Mouse (Mus musculus) intestine, embryonic 14.5 days (tissue): ENCODE results near the gene Mapk8. TPM values are rescaled to one million over a fixed set of nuclear protein-coding genes. Genes with fewer than 3 reads are reported as not detected.

Experiments
- ATAC-seq: fragments of 200-750 bp; cut with Nextera tagmentation; replicated peaks from 2 replicates; pipeline ENCODE4 v1.8.0; 2017; ENCODE audit warnings: low read depth, moderate number of reproducible peaks, moderate TSS enrichment, moderate library complexity; ENCODE audit not compliant: low FRiP score, low TSS enrichment
- DNase-seq: peaks from one replicate; pipeline ENCODE4 v3.0.0-alpha.2; 2018; ENCODE audit warnings: low spot score
- H3K27ac ChIP-seq: fragments of 300-500 bp; sonication (generic); 2 replicates; pipeline ENCODE4 v1.5.1; 2014; ENCODE audit warnings: low read depth, mild to moderate bottlenecking, control low read depth
- H3K27me3 ChIP-seq: fragments of 300-500 bp; sonication (generic); replicated peaks from 2 replicates; pipeline ENCODE4 v1.6.1; 2014; ENCODE audit warnings: low read length, control low read depth; ENCODE audit not compliant: control insufficient read depth, insufficient read depth
- H3K36me3 ChIP-seq: fragments of 300-500 bp; sonication (generic); 2 replicates; pipeline ENCODE4 v1.6.1; 2014; ENCODE audit warnings: low read length, control low read depth; ENCODE audit not compliant: control insufficient read depth, insufficient read depth
- H3K4me1 ChIP-seq: fragments of 300-500 bp; sonication (generic); replicated peaks from 2 replicates; pipeline ENCODE4 v1.6.1; 2014; ENCODE audit warnings: low read length, control low read depth, mixed read lengths; ENCODE audit not compliant: control insufficient read depth, insufficient read depth
- H3K4me2 ChIP-seq: fragments of 300-500 bp; sonication (generic); 2 replicates; pipeline ENCODE4 v1.6.1; 2014; ENCODE audit warnings: low read length
- H3K4me3 ChIP-seq: fragments of 300-500 bp; sonication (generic); 2 replicates; pipeline ENCODE4 v1.5.1; 2014; ENCODE audit warnings: low read depth, low read length, control low read depth, mixed read lengths
- H3K9ac ChIP-seq: fragments of 300-500 bp; sonication (generic); 2 replicates; pipeline ENCODE4 v1.6.1; 2014; ENCODE audit warnings: mild to moderate bottlenecking, low read length
- H3K9me3 ChIP-seq: fragments of 300-500 bp; sonication (generic); 2 replicates; pipeline ENCODE4 v1.6.1; 2016; ENCODE audit warnings: low read length, control low read depth; ENCODE audit not compliant: control insufficient read depth
- WGBS: fragments of 180-500 bp; shearing (Covaris S2); extraction: QIAGEN DNeasy Blood & Tissue Kit; methylation state at CpG from one replicate; pipeline ENCODE4 v1.1.7; 2014; 5-methylcytosine and 5-hydroxymethylcytosine counted together
- polyA plus RNA-seq: library from polyadenylated mRNA; unstranded; fragments of >200 nt; fragmentation: Nextera tagmentation; extraction: Ambion mirVana; gene quantifications from 2 replicates; pipeline ENCODE4 v1.2.1, GENCODE M21; 2014

The Mapk8 gene
- polyA plus RNA-seq, 1 experiment from 2014 or later = 16.2 TPM

GRCm38 (mm10) chr14:33377211-33377610 lies 69.7 kb downstream of the Mapk8 start:
- Histone ChIP-seq H3K27me3 (no peaks in the 10 kb centered on the region), H3K4me2 (no peak overlapping the region), H3K4me3 (no peak overlapping the region), H3K27ac (no peak overlapping the region), H3K9ac (no peak overlapping the region), H3K4me1 (no peaks in the 10 kb centered on the region), H3K36me3 (peaks cover 21% of the 10 kb centered on the region), H3K9me3 (no peaks in the 10 kb centered on the region)
- 93% methylated on average over 3 of the region's 3 CpGs for WGBS
- DNase-seq = no peak
- no peak for ATAC-seq

DNA sequence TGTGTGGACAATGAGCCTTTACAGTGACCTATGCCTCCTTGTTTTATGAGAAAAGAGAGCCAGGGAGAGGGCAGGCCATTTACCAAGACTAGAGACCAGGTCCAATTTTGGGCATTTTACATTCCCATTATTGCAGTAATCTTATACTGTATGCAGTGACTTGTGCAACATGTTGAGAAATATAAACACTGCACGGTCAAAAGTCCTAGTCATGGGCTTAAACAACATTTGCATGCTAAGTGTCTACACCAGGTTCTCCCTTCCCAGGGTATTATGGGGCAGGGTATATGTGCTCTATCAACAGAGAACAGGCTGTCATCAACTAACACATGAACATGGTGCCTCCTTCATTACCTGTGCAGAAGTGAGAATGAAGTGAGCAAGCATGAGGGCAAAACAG lies 72.9 kb downstream of the Mapk8 start:
- Histone ChIP-seq H3K36me3 (0 out of 2 replicates have a peak, but pooled peaks cover 3% of the 10 kb centered on the region), H3K27me3 (no peaks in the 10 kb centered on the region), H3K9ac (no peak overlapping the region), H3K9me3 (no peaks in the 10 kb centered on the region), H3K4me3 (no peak overlapping the region), H3K4me2 (no peak overlapping the region), H3K27ac (no peak overlapping the region), H3K4me1 (no peaks in the 10 kb centered on the region)
- no peak for DNase-seq
- 53% methylated on average over 1 of the region's 1 CpGs for WGBS
- ATAC-seq = no peak

- no peak overlapping the region for H3K4me2 ChIP-seq
- no peak for DNase-seq
- 33% methylated on average over 1 of the region's 1 CpGs for WGBS
Measured at GRCm38 (mm10) chr14:33373271-33373670, 73.7 kb downstream of the Mapk8 start.

GRCm38 (mm10) chr14:33371248-33371647 lies 75.7 kb downstream of the Mapk8 start:
- H3K4me1 ChIP-seq = no peaks in the 10 kb centered on the region
- H3K27ac ChIP-seq = no peak overlapping the region
- ATAC-seq = peak; percentile 53; the same call in 1 of the 2 replicates
- WGBS = 14% methylated on average over 3 of the region's 3 CpGs
- H3K27me3 ChIP-seq = no peaks in the 10 kb centered on the region
- H3K4me2 ChIP-seq = no peak overlapping the region
- no peak overlapping the region for H3K4me3 ChIP-seq
- H3K9me3 ChIP-seq = no peaks in the 10 kb centered on the region
- peak; percentile 70 for DNase-seq
- 0 out of 2 replicates have a peak, but pooled peaks cover 3% of the 10 kb centered on the region for H3K36me3 ChIP-seq
- H3K9ac ChIP-seq = no peak overlapping the region

More at GRCm38 (mm10) chr14:33373271-33373670, 73.7 kb downstream of the Mapk8 start:
- no peak for ATAC-seq
- H3K4me3 ChIP-seq = no peak overlapping the region
- H3K4me1 ChIP-seq = no peaks in the 10 kb centered on the region
- H3K9ac ChIP-seq = no peak overlapping the region
- H3K36me3 ChIP-seq = 0 out of 2 replicates have a peak, but pooled peaks cover 3% of the 10 kb centered on the region
- H3K27ac ChIP-seq = no peak overlapping the region
- H3K9me3 ChIP-seq = no peaks in the 10 kb centered on the region
- H3K27me3 ChIP-seq = no peaks in the 10 kb centered on the region

DNA sequence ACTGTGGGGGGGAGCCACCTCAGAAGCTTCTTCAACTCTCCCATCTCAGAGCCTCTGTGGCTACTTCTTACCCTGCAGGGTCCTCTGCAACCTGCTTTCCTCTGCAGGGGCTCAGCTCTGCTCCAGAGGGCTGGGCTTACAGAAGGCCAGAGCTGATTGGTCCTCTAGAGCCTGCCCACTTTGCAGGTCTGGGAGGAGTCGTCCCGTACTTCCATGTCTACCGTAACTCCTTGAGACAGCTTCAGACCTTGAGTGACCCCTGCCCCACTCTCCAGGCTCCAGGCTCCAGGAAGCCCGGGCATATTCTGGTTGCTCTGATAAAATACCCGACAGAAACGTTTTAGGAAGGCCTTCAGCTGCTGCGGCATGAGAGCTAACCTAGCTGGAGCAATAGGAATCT lies 76.9 kb downstream of the Mapk8 start:
- Histone ChIP-seq H3K9me3 (no peaks in the 10 kb centered on the region), H3K9ac (no peak overlapping the region), H3K4me3 (no peak overlapping the region), H3K27me3 (no peaks in the 10 kb centered on the region), H3K27ac (no peak overlapping the region), H3K4me2 (peak overlapping the region; percentile 26; the same call in 1 of the 2 replicates), H3K36me3 (0 out of 2 replicates have a peak, but pooled peaks cover 4% of the 10 kb centered on the region), H3K4me1 (no peaks in the 10 kb centered on the region)
- 5% methylated on average over 7 of the region's 7 CpGs for WGBS
- ATAC-seq (peak; percentile 73), DNase-seq (peak; percentile 56)

GRCm38 (mm10) chr14:33369375-33369774 lies 77.6 kb downstream of the Mapk8 start:
- ATAC-seq (no peak), DNase-seq (peak; percentile 43)
- no peak overlapping the region for H3K4me3 ChIP-seq
- H3K9me3 ChIP-seq = no peaks in the 10 kb centered on the region
- H3K36me3 ChIP-seq = 0 out of 2 replicates have a peak, but pooled peaks cover 4% of the 10 kb centered on the region
- H3K4me2 ChIP-seq = no peak overlapping the region
- 81% methylated on average over 12 of the region's 12 CpGs for WGBS
- H3K27ac ChIP-seq = no peak overlapping the region
- no peak overlapping the region for H3K9ac ChIP-seq
- no peaks in the 10 kb centered on the region for H3K27me3 ChIP-seq
- H3K4me1 ChIP-seq = no peaks in the 10 kb centered on the region

GRCm38 (mm10) chr14:33366891-33367777 lies 79.8 kb downstream of the Mapk8 start:
- no peaks in the 10 kb centered on the region for H3K9me3 ChIP-seq
- no peak overlapping the region for H3K9ac ChIP-seq
- H3K4me3 ChIP-seq = no peak overlapping the region
- DNase-seq = peak; percentile 46
- H3K4me2 ChIP-seq = no peak overlapping the region
- no peak overlapping the region for H3K27ac ChIP-seq
- 0 out of 2 replicates have a peak, but pooled peaks cover 4% of the 10 kb centered on the region for H3K36me3 ChIP-seq
- 83% methylated on average over 30 of the region's 30 CpGs for WGBS
- no peaks in the 10 kb centered on the region for H3K27me3 ChIP-seq
- H3K4me1 ChIP-seq = peaks cover 3% of the 10 kb centered on the region
- ATAC-seq = no peak

DNA sequence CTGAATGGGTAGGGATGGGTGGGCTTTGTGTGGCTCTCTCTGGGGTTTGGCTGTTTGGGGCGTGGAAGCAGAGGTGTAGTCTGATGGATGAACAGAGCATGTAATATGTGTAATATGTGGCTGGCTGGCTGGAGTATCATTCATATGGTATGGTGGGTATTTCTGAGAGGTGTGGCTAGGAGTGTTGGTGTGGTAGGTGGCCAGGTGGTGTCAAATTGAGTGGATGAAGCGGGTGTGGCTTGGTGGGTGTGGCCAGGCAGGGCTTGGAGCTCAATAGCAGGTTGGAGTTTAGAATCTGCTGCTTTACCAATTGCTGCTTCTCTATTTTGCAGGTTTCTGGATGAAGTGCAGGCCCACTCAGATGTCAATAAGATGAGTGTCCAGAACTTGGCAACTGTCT lies 82.9 kb downstream of the Mapk8 start:
- H3K4me2 ChIP-seq = no peak overlapping the region
- H3K4me3 ChIP-seq = no peak overlapping the region
- WGBS = 83% methylated on average over 2 of the region's 2 CpGs
- no peak for ATAC-seq
- H3K4me1 ChIP-seq = peaks cover 7% of the 10 kb centered on the region
- no peak overlapping the region for H3K27ac ChIP-seq
- no peak overlapping the region for H3K9ac ChIP-seq
- no peak for DNase-seq
- no peaks in the 10 kb centered on the region for H3K9me3 ChIP-seq
- H3K27me3 ChIP-seq = no peaks in the 10 kb centered on the region
- H3K36me3 ChIP-seq = 0 out of 2 replicates have a peak, but pooled peaks cover 4% of the 10 kb centered on the region
